28 mouse cellular contexts compared by ENCODE assay signal in genomic region chr5:113579128-113579527, GRCm38 (mm10).
DNase-seq lines count a peak whose midpoint lies in the region; ATAC-seq lines count a peak whose summit lies in the region.
"Had no signal": no experiment of that assay in that cellular context is flagged by ENCODE, and none has a peak within 500 bp of the region (broad histone marks: within the 10 kb centered on the region; RNA-seq: fewer than 3 reads in every experiment).

No protein-coding gene starts in this region.

- H3K9me3 ChIP-seq in forebrain, embryonic 13.5 days (replicated peaks), result no peaks in the 10 kb centered on the region
- no peaks in the 10 kb centered on the region for H3K9me3 ChIP-seq in forebrain, embryonic 10.5 days
- no peaks in the 10 kb centered on the region for H3K9me3 ChIP-seq in hindbrain, embryonic 15.5 days
- no peaks in the 10 kb centered on the region for H3K9me3 ChIP-seq in hindbrain, embryonic 12.5 days (replicated peaks)
- no peaks in the 10 kb centered on the region for H3K9me3 ChIP-seq in neural tube, embryonic 13.5 days
- no peaks in the 10 kb centered on the region for H3K9me3 ChIP-seq in neural tube, embryonic 14.5 days (ENCODE audit: control insufficient read depth, low read length)
- H3K9me3 ChIP-seq: limb, embryonic 15.5 days; liver, embryonic 13.5 days; neural tube, embryonic 12.5 days had no signal

- no peak for ATAC-seq in forebrain, embryonic 13.5 days
- ATAC-seq in hindbrain, embryonic 15.5 days (ENCODE audit: low FRiP score, low read depth), result no peak
- no peak for ATAC-seq in hindbrain, embryonic 12.5 days (ENCODE audit: low FRiP score)
- peak; percentile 30; the same call in 1 of the 2 replicates for ATAC-seq in neural tube, embryonic 13.5 days (ENCODE audit: low read depth)
- 0 out of 2 replicates have a peak, but pooled peaks have one; percentile 5 for ATAC-seq in neural tube, embryonic 14.5 days (ENCODE audit: low read depth)
- ATAC-seq: intestine, postnatal 0 days; midbrain, embryonic 16.5 days; Patski had no signal

- 77% methylated on average over 4 of the region's 4 CpGs for WGBS in forebrain, embryonic 13.5 days
- 91% methylated on average over 4 of the region's 4 CpGs for WGBS in forebrain, embryonic 10.5 days
- WGBS in hindbrain, embryonic 15.5 days, result 76% methylated on average over 4 of the region's 4 CpGs
- 87% methylated on average over 4 of the region's 4 CpGs for WGBS in hindbrain, embryonic 12.5 days
- 68% methylated on average over 4 of the region's 4 CpGs for WGBS in neural tube, embryonic 13.5 days
- 64% methylated on average over 4 of the region's 4 CpGs for WGBS in neural tube, embryonic 14.5 days

- H3K4me3 ChIP-seq in forebrain, embryonic 13.5 days, result no peak overlapping the region
- H3K4me3 ChIP-seq in forebrain, embryonic 10.5 days, result no peak overlapping the region
- no peak overlapping the region for H3K4me3 ChIP-seq in hindbrain, embryonic 15.5 days
- H3K4me3 ChIP-seq in hindbrain, embryonic 12.5 days, result no peak overlapping the region
- no peak overlapping the region for H3K4me3 ChIP-seq in neural tube, embryonic 13.5 days
- H3K4me3 ChIP-seq in neural tube, embryonic 14.5 days (ENCODE audit: low read depth, low read length), result no peak overlapping the region
- H3K4me3 ChIP-seq: erythroblast, embryonic 14.5 days; limb, embryonic 15.5 days; liver, embryonic 13.5 days; megakaryocyte, embryonic 14.5 days; neural tube, embryonic 12.5 days had no signal

- peak overlapping the region; percentile 54 for H3K27ac ChIP-seq in forebrain, embryonic 13.5 days
- no peak overlapping the region for H3K27ac ChIP-seq in forebrain, embryonic 10.5 days
- peak overlapping the region; percentile 55 for H3K27ac ChIP-seq in hindbrain, embryonic 15.5 days (replicated peaks)
- no peak overlapping the region; the same call in 1 of the 2 replicates for H3K27ac ChIP-seq in hindbrain, embryonic 12.5 days
- peak overlapping the region; percentile 67 for H3K27ac ChIP-seq in neural tube, embryonic 13.5 days (replicated peaks)
- peak overlapping the region; percentile 57; the same call in 1 of the 2 replicates for H3K27ac ChIP-seq in neural tube, embryonic 14.5 days (ENCODE audit: low read depth, low read length)
- H3K27ac ChIP-seq: limb, embryonic 15.5 days; liver, embryonic 13.5 days; neural tube, embryonic 12.5 days had no signal

- H3K4me1 ChIP-seq in forebrain, embryonic 13.5 days, result peaks cover 30% of the 10 kb centered on the region
- H3K4me1 ChIP-seq in forebrain, embryonic 10.5 days, result peaks cover 8% of the 10 kb centered on the region
- peaks cover 26% of the 10 kb centered on the region for H3K4me1 ChIP-seq in hindbrain, embryonic 15.5 days (replicated peaks)
- H3K4me1 ChIP-seq in hindbrain, embryonic 12.5 days, result peaks cover 18% of the 10 kb centered on the region
- peaks cover 41% of the 10 kb centered on the region for H3K4me1 ChIP-seq in neural tube, embryonic 13.5 days (replicated peaks)
- H3K4me1 ChIP-seq in neural tube, embryonic 14.5 days (ENCODE audit: control insufficient read depth, insufficient read depth, low read length), result peaks cover 16% of the 10 kb centered on the region
- H3K4me1 ChIP-seq: liver, embryonic 13.5 days; megakaryocyte, embryonic 14.5 days had no signal

- no peak overlapping the region for H3K4me2 ChIP-seq in forebrain, embryonic 13.5 days
- H3K4me2 ChIP-seq in hindbrain, embryonic 15.5 days, result no peak overlapping the region
- no peak overlapping the region for H3K4me2 ChIP-seq in hindbrain, embryonic 12.5 days (replicated peaks)
- H3K4me2 ChIP-seq in neural tube, embryonic 13.5 days, result no peak overlapping the region
- no peak overlapping the region for H3K4me2 ChIP-seq in neural tube, embryonic 14.5 days (ENCODE audit: low read depth, low read length)
- H3K4me2 ChIP-seq: limb, embryonic 15.5 days; liver, embryonic 13.5 days; neural tube, embryonic 12.5 days had no signal

- no peak for DNase-seq in forebrain, embryonic 10.5 days (ENCODE audit: extremely low spot score, low spot score)
- no peak for DNase-seq in neural tube, embryonic 10.5 days (ENCODE audit: extremely low spot score, low spot score)
- DNase-seq in kidney, adult 8-10 months, result no peak
- DNase-seq: adrenal gland, postnatal 14 days; cerebellum, adult 11-12 months; cerebellum, postnatal 14 days; forebrain, postnatal 0 days; gastrocnemius, postnatal 14 days; heart, postnatal 36 days; kidney, postnatal 14 days; left cerebral cortex, postnatal 4 days; liver, embryonic 13.5 days; lung, adult 18-20 months; lung, postnatal 4 days; retina, postnatal 1 day; thymus, postnatal 4 days had no signal

- no peak overlapping the region for H3K9ac ChIP-seq in forebrain, embryonic 13.5 days
- no peak overlapping the region for H3K9ac ChIP-seq in hindbrain, embryonic 15.5 days
- H3K9ac ChIP-seq in hindbrain, embryonic 12.5 days, result no peak overlapping the region
- no peak overlapping the region; the same call in 1 of the 2 replicates for H3K9ac ChIP-seq in neural tube, embryonic 13.5 days
- no peak overlapping the region for H3K9ac ChIP-seq in neural tube, embryonic 14.5 days (replicated peaks; ENCODE audit: low read depth, low read length)
- H3K9ac ChIP-seq: forebrain, postnatal 0 days; limb, embryonic 15.5 days; liver, embryonic 13.5 days; neural tube, embryonic 12.5 days had no signal

- H3K36me3 ChIP-seq in forebrain, embryonic 13.5 days (ENCODE audit: poor library complexity, severe bottlenecking), result 0 out of 2 replicates have a peak, but pooled peaks cover 5% of the 10 kb centered on the region
- no peaks in the 10 kb centered on the region for H3K36me3 ChIP-seq in forebrain, embryonic 10.5 days (replicated peaks)
- no peaks in the 10 kb centered on the region for H3K36me3 ChIP-seq in hindbrain, embryonic 15.5 days
- no peaks in the 10 kb centered on the region for H3K36me3 ChIP-seq in hindbrain, embryonic 12.5 days
- peaks cover 5% of the 10 kb centered on the region; the same call in 1 of the 2 replicates for H3K36me3 ChIP-seq in neural tube, embryonic 13.5 days
- H3K36me3 ChIP-seq in neural tube, embryonic 14.5 days (ENCODE audit: control insufficient read depth, insufficient read depth, low read length), result no peaks in the 10 kb centered on the region
- H3K36me3 ChIP-seq: limb, embryonic 15.5 days; liver, embryonic 13.5 days; neural tube, embryonic 12.5 days had no signal

- no peaks in the 10 kb centered on the region for H3K27me3 ChIP-seq in forebrain, embryonic 13.5 days
- H3K27me3 ChIP-seq in forebrain, embryonic 10.5 days (ENCODE audit: poor library complexity, severe bottlenecking), result no peaks in the 10 kb centered on the region
- H3K27me3 ChIP-seq in hindbrain, embryonic 15.5 days, result no peaks in the 10 kb centered on the region
- no peaks in the 10 kb centered on the region for H3K27me3 ChIP-seq in hindbrain, embryonic 12.5 days
- H3K27me3 ChIP-seq in neural tube, embryonic 13.5 days, result no peaks in the 10 kb centered on the region
- H3K27me3 ChIP-seq in neural tube, embryonic 14.5 days (ENCODE audit: control insufficient read depth, insufficient read depth, low read length), result no peaks in the 10 kb centered on the region
- H3K27me3 ChIP-seq: limb, embryonic 15.5 days; liver, embryonic 13.5 days; neural tube, embryonic 12.5 days; Patski had no signal

Comparison
In these comparisons a context has a peak if more than half of its experiments do, and no peak if none do; other contexts are left out.
1. H3K27ac ChIP-seq: peak in forebrain, embryonic 13.5 days (single experiment), hindbrain, embryonic 15.5 days (single experiment), neural tube, embryonic 13.5 days (single experiment) and neural tube, embryonic 14.5 days (single experiment); none in forebrain, embryonic 10.5 days (single experiment) and hindbrain, embryonic 12.5 days (single experiment).
2. ATAC-seq: peak in neural tube, embryonic 13.5 days (single experiment) and neural tube, embryonic 14.5 days (single experiment); none in forebrain, embryonic 13.5 days (single experiment), hindbrain, embryonic 15.5 days (single experiment) and hindbrain, embryonic 12.5 days (single experiment).